Mouse (Mus musculus) lung, postnatal 25 days (tissue): ENCODE measurements at regions not wholly inside any gene's neighbourhood (a gene's known extent, or its start where the extent isn't known, plus 50 kb on each side); places are given as distances from the start of the nearest gene placed in this dataset.
"Not testable (repeated sequence)": the region's sequence is repeated elsewhere in the genome, so short reads cannot be mapped to it uniquely, and the experiment has no call there.

Experiments used
- DNase-seq: peaks from one replicate; pipeline ENCODE4 v3.0.0; 2022; ENCODE audit warnings: low spot score

GRCm38 (mm10) chr4:4335216-4335615, 257.9 kb upstream of the Sdr16c6 start:
- DNase-seq = no peak

- no peak for DNase-seq
These were observed 256.3 kb upstream of the Sdr16c6 start for GRCm38 (mm10) chr4:4333472-4334123.

GRCm38 (mm10) chr4:4331105-4331504, 253.8 kb upstream of the Sdr16c6 start:
- DNase-seq = no peak

GRCm38 (mm10) chr4:4315651-4316411, 238.5 kb upstream of the Sdr16c6 start:
- no peak for DNase-seq

GRCm38 (mm10) chr4:4311496-4311895, 234.2 kb upstream of the Sdr16c6 start:
- no peak for DNase-seq

- no peak for DNase-seq
These were observed 229.6 kb upstream of the Sdr16c6 start for GRCm38 (mm10) chr4:4306922-4307321.

GRCm38 (mm10) chr4:4305740-4306249, 228.5 kb upstream of the Sdr16c6 start:
- no peak for DNase-seq

- DNase-seq = peak; percentile 4
These were observed 227.3 kb upstream of the Sdr16c6 start for GRCm38 (mm10) chr4:4304666-4305065.

- no peak for DNase-seq
These were observed 223.0 kb upstream of the Sdr16c6 start for GRCm38 (mm10) chr4:4300189-4300879.

GRCm38 (mm10) chr4:4299631-4300030, 222.3 kb upstream of the Sdr16c6 start:
- DNase-seq = peak; percentile 2

- no peak for DNase-seq
These were observed 172.3 kb upstream of the Sdr16c6 start for GRCm38 (mm10) chr4:4249601-4250000.

GRCm38 (mm10) chr4:4247669-4248068, 170.3 kb upstream of the Sdr16c6 start:
- no peak for DNase-seq

GRCm38 (mm10) chr4:4242306-4242980, 165.1 kb upstream of the Sdr16c6 start:
- DNase-seq = not testable (repeated sequence)

GRCm38 (mm10) chr4:4226209-4226608, 148.9 kb upstream of the Sdr16c6 start:
- DNase-seq = no peak

- DNase-seq = no peak
These were observed 142.4 kb upstream of the Sdr16c6 start for GRCm38 (mm10) chr4:4219701-4220100.

- DNase-seq = no peak
These were observed 134.6 kb upstream of the Sdr16c6 start for GRCm38 (mm10) chr4:4211892-4212291.

- DNase-seq = no peak
These were observed 127.8 kb upstream of the Sdr16c6 start for GRCm38 (mm10) chr4:4205158-4205557.

- DNase-seq = no peak
These were observed 122.0 kb upstream of the Sdr16c6 start for GRCm38 (mm10) chr4:4199309-4199708.

- peak; percentile 6 for DNase-seq
These were observed 118.5 kb upstream of the Sdr16c6 start for GRCm38 (mm10) chr4:4195834-4196233.

GRCm38 (mm10) chr4:4195250-4195649, 117.9 kb upstream of the Sdr16c6 start:
- DNase-seq = no peak
